Mouse (Mus musculus) kidney, embryonic 16.5 days (tissue): ENCODE measurements around the gene Btbd7. TPM values are rescaled to one million over a fixed set of nuclear protein-coding genes. Genes with fewer than 3 reads are reported as not detected.

Experiments used
- ATAC-seq: fragments of 200-750 bp; cut with Nextera tagmentation; 2 replicates; pipeline ENCODE4 v1.8.0; 2017; ENCODE audit warnings: moderate TSS enrichment; ENCODE audit not compliant: low FRiP score, low TSS enrichment
- H3K27ac ChIP-seq: fragments of 300-500 bp; sonication (generic); 2 replicates; pipeline ENCODE4 v1.5.1; 2014; ENCODE audit warnings: low read length
- H3K27me3 ChIP-seq: fragments of 300-500 bp; sonication (generic); 2 replicates; pipeline ENCODE4 v1.6.1; 2014; ENCODE audit warnings: low read length, control low read depth, mixed read lengths; ENCODE audit not compliant: insufficient read depth
- H3K36me3 ChIP-seq: fragments of 300-500 bp; sonication (generic); 2 replicates; pipeline ENCODE4 v1.6.1; 2014; ENCODE audit warnings: low read length, control low read depth, mixed read lengths; ENCODE audit not compliant: insufficient read depth
- H3K4me1 ChIP-seq: fragments of 300-500 bp; sonication (generic); 2 replicates; pipeline ENCODE4 v1.6.1; 2014; ENCODE audit warnings: low read length, control low read depth, mixed read lengths; ENCODE audit not compliant: insufficient read depth
- H3K4me2 ChIP-seq: fragments of 300-500 bp; sonication (generic); replicated peaks from 2 replicates; pipeline ENCODE4 v1.6.1; 2014; ENCODE audit warnings: low read depth, low read length
- H3K4me3 ChIP-seq: fragments of 300-500 bp; sonication (generic); 2 replicates; pipeline ENCODE4 v1.5.1; 2014; ENCODE audit warnings: mild to moderate bottlenecking, low read length
- H3K9ac ChIP-seq: fragments of 300-500 bp; sonication (generic); replicated peaks from 2 replicates; pipeline ENCODE4 v1.6.1; 2014; ENCODE audit warnings: low read length
- H3K9me3 ChIP-seq: fragments of 300-500 bp; sonication (generic); 2 replicates; pipeline ENCODE4 v1.6.1; 2016; ENCODE audit warnings: low read length, control low read depth
- WGBS: fragments of 180-500 bp; shearing (Covaris S2); extraction: QIAGEN DNeasy Blood & Tissue Kit; methylation state at CpG from one replicate; pipeline ENCODE4 v1.1.7; 2014; 5-methylcytosine and 5-hydroxymethylcytosine counted together
- polyA plus RNA-seq: library from polyadenylated mRNA; unstranded; fragments of >200 nt; fragmentation: Nextera tagmentation; extraction: Ambion mirVana; gene quantifications from 2 replicates; pipeline ENCODE4 v1.2.1, GENCODE M21; 2015

Gene Btbd7
- polyA plus RNA-seq, 1 experiment from 2014 or later = 14.5 TPM

DNA sequence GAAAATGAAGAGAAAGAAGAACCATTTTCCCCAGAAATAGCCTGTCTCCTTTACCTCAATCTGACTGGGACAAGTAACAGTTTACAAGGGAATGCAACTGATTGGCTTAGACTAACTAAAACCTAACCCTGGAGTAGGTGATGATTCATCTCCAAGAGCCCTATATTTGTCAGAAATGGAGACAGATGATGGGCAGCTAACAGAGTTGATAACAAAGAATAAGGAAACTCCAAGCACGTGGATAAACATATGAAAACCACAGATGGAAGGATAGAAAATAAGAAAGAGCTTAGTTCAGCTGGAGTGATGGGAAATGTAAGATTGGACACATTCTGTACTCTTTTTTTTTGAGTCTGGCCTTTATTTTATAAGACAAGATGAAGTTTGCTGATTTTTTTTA, 7.7 kb downstream of the Btbd7 start:
- H3K36me3 ChIP-seq = no peaks in the 10 kb centered on the region
- H3K27ac ChIP-seq = no peak overlapping the region
- H3K27me3 ChIP-seq = no peaks in the 10 kb centered on the region
- H3K4me3 ChIP-seq = no peak overlapping the region
- no peaks in the 10 kb centered on the region for H3K9me3 ChIP-seq
- H3K9ac ChIP-seq = no peak overlapping the region
- H3K4me2 ChIP-seq = no peak overlapping the region
- H3K4me1 ChIP-seq = peaks cover 1% of the 10 kb centered on the region; the same call in 1 of the 2 replicates
- ATAC-seq = no peak
- WGBS = 83% methylated on average over 1 of the region's 1 CpGs

DNA sequence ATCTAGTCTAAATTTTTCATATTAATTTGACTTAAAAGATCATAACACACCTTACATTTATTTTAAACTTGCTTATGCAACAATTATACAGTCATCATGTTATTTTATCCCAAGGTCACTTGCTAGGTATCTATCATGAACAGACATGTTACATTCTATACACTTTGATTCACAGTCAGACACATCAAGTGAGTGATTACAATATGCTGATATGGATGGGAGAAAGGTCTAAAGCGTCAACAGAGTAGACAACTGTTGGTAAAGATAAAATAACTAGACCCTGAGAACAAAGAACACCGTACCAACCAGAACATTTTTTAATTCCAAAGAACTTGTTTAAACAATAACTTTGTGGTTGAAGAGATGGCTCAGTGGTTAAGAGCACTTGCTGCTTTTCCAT, 8.5 kb downstream of the Btbd7 start:
- Histone ChIP-seq H3K4me2 (no peak overlapping the region), H3K9me3 (no peaks in the 10 kb centered on the region), H3K27me3 (no peaks in the 10 kb centered on the region), H3K4me1 (no peaks in the 10 kb centered on the region), H3K36me3 (no peaks in the 10 kb centered on the region), H3K27ac (no peak overlapping the region), H3K9ac (no peak overlapping the region), H3K4me3 (no peak overlapping the region)
- no peak for ATAC-seq
- 96% methylated on average over 2 of the region's 2 CpGs for WGBS

DNA sequence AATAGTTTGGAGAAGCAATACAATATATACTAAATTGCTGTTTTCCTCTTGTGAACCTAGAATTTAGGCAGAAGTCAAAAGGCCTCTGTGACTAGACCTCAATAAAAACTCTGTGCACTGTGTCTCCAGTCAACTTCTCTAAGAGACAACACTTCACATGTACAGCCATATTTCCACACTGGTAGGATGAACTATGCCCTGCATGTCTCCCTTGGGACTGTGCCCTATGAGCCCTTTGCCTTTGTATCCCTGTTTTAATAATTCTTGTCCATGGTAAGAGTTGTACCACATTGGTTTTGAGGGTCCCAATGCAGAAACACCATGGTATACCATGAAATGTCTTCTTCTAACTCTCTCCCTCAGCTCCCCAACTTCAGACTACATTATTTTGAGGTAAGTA, 17.5 kb downstream of the Btbd7 start:
- Histone ChIP-seq H3K27ac (no peak overlapping the region), H3K4me2 (no peak overlapping the region), H3K27me3 (no peaks in the 10 kb centered on the region), H3K4me1 (no peaks in the 10 kb centered on the region), H3K9me3 (no peaks in the 10 kb centered on the region), H3K9ac (no peak overlapping the region), H3K4me3 (no peak overlapping the region), H3K36me3 (no peaks in the 10 kb centered on the region)
- no peak for ATAC-seq

DNA sequence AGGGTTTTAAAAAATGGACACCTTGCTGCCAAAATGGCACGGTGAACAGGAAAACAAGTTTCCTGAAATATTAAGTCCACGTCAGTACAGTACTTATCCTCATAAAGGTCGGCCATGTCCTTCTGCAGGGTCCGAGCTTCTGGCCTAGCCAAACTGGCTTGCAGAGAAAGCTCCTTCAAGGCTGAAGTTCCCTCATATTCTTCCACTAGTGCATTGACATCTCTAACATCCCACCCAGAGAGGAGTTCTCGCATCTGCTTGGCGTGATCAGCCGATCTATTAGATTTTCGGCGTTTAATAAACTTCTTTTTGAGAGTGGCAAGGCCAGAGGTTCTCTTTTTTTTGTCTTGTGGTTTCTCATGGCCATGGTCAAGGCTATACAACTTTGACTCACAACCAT, 40.0 kb downstream of the Btbd7 start:
- WGBS = 95% methylated on average over 9 of the region's 9 CpGs
- no peak overlapping the region for H3K9ac ChIP-seq
- H3K9me3 ChIP-seq = no peaks in the 10 kb centered on the region
- peaks cover 9% of the 10 kb centered on the region for H3K36me3 ChIP-seq
- no peaks in the 10 kb centered on the region for H3K27me3 ChIP-seq
- no peak for ATAC-seq
- H3K27ac ChIP-seq = no peak overlapping the region
- no peak overlapping the region for H3K4me2 ChIP-seq
- no peaks in the 10 kb centered on the region for H3K4me1 ChIP-seq
- no peak overlapping the region for H3K4me3 ChIP-seq

DNA sequence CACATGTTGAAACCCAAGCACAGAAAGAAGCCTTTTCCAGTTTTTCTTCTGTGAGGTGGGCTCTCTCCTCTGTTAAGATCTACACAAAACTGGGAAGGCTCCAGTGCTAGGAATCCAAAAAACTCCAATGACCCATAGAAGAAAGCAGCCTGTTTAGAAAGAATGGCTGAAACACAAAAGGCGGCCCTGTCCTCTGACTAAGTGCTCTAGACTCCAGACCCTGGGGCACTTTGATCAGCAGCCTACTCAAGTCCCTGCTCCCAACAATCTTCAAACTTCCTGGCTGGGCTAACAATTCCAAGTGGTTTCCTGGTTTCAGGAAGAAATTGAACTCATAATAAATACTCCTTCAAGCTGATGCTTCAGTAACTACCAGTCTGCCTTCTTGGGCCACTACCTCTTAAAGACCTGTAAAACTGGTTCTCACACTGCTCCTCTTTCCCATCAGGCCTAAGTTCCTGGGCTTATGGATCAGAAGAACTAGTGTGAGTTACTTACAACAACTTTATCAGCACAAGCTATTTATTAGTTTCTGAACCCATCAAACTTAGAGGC, 45.4 kb downstream of the Btbd7 start:
- WGBS = 81% methylated on average over 1 of the region's 1 CpGs
- Histone ChIP-seq H3K9me3 (no peaks in the 10 kb centered on the region), H3K9ac (no peak overlapping the region), H3K27me3 (no peaks in the 10 kb centered on the region), H3K27ac (no peak overlapping the region), H3K4me2 (no peak overlapping the region), H3K4me1 (no peaks in the 10 kb centered on the region), H3K4me3 (no peak overlapping the region), H3K36me3 (peaks cover 3% of the 10 kb centered on the region; the same call in 1 of the 2 replicates)
- ATAC-seq = peak; percentile 19; the same call in 1 of the 2 replicates

DNA sequence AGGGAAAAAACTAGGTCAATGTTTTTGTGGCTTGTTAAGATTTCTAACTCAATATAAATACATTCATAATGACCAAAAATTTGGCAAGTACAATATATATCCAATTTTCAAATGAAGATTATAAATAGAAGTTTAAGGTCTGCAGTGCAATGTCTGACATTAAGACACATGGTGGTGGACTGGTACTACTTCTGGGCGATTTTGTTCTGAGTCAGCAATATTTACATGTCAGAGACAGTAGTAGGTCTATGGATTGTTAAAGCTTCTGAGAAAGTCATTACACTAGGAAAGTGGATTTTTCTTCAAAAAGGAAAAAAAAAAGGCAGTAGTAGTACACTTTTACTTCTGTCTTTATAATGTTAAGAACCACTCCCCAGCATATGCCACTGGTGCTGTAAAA, 46.4 kb downstream of the Btbd7 start:
- Histone ChIP-seq H3K9ac (no peak overlapping the region), H3K4me3 (no peak overlapping the region), H3K9me3 (no peaks in the 10 kb centered on the region), H3K4me1 (no peaks in the 10 kb centered on the region), H3K4me2 (no peak overlapping the region), H3K27ac (no peak overlapping the region), H3K27me3 (no peaks in the 10 kb centered on the region), H3K36me3 (no peaks in the 10 kb centered on the region; the same call in 1 of the 2 replicates)
- WGBS = 94% methylated on average over 1 of the region's 1 CpGs
- no peak for ATAC-seq

DNA sequence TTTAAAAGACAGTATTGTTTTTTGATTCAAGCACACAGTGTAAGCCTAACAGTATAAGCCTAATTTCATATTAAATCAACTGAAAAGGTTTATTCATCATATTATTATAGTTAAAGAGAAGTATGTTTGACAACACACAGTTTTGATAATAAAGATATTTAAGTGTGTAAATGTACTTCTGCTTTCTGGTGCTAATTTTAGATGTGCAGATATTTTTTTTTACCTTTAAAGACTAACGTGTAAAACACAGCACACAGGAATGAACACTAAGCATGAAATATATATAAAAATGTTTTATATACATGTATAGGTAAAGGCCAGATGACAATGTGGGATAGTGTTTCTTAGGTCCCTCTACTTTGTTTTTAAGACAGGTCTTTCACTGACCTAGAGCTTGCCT, 51.2 kb downstream of the Btbd7 start:
- H3K27me3 ChIP-seq = no peaks in the 10 kb centered on the region
- H3K9ac ChIP-seq = no peak overlapping the region
- no peaks in the 10 kb centered on the region for H3K9me3 ChIP-seq
- WGBS = 95% methylated on average over 1 of the region's 1 CpGs
- H3K27ac ChIP-seq = no peak overlapping the region
- no peak overlapping the region for H3K4me2 ChIP-seq
- H3K36me3 ChIP-seq = no peaks in the 10 kb centered on the region; the same call in 1 of the 2 replicates
- no peak for ATAC-seq
- H3K4me3 ChIP-seq = no peak overlapping the region
- no peaks in the 10 kb centered on the region for H3K4me1 ChIP-seq

DNA sequence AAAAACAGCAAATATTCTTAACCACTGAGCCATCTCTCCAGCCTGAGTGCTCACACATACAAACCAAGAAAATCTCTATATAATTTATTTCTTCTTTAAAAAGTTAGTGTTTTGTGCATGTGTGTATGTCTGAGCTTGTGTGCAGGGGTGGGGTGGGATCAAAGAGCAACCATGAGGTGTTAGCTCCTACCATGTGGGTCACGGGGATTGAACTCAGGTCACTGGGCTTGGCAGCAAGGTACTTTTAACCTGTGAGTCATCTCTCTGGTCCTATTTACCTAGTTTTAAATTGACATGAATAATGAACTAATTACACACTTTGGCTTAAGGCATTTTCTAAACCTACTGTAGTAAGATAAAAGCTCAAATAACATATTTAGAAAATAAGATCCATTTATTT, 51.9 kb downstream of the Btbd7 start:
- no peaks in the 10 kb centered on the region for H3K4me1 ChIP-seq
- no peaks in the 10 kb centered on the region for H3K9me3 ChIP-seq
- no peak overlapping the region for H3K27ac ChIP-seq
- no peaks in the 10 kb centered on the region; the same call in 1 of the 2 replicates for H3K36me3 ChIP-seq
- WGBS = 90% methylated on average over 1 of the region's 1 CpGs
- H3K4me2 ChIP-seq = no peak overlapping the region
- no peak overlapping the region for H3K9ac ChIP-seq
- no peak for ATAC-seq
- H3K27me3 ChIP-seq = no peaks in the 10 kb centered on the region
- H3K4me3 ChIP-seq = no peak overlapping the region

DNA sequence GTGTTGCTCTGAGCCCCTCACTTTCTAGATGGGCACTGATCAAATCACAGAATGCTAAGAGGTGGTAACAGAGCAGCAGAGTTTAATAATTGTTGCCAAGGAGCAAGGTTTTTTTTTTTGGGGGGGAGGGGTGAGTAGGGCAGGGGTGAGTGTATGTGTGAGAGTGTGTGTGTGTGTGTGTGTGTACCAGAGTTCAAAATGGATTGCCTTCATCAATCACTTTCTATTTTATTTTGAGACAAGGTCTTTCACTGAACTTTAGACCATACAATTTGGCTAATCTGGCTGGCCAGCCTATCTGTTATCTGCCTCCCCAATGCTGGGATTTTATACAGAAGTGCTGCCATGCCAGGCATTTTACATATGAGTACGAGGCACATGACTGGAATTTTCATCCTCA, 63.4 kb downstream of the Btbd7 start:
- ATAC-seq = no peak
- Histone ChIP-seq H3K27ac (no peak overlapping the region), H3K4me2 (no peak overlapping the region)

DNA sequence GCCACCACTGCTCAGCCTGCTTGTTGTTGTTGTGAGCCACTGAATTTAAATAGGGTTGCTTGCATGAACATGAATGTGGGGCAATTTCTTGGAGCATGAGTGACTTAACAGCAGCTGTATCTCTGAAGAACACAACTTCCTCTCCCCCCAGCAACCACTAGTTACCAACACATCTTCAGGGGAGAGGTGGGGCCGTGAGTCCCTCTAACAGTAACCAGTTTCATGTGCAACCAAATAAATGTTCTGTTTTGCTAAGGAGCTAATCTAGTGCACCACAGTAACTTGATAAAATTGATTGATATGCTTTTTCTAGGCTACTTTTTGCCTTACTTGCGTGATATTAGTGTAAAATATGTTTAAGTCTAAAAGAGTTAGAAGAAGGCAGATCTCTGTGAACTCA, 78.7 kb downstream of the Btbd7 start:
- WGBS = 88% methylated on average over 2 of the region's 2 CpGs
- ATAC-seq = no peak
- H3K27ac ChIP-seq = no peak overlapping the region
- no peak overlapping the region for H3K4me2 ChIP-seq
- no peak overlapping the region for H3K9ac ChIP-seq
- no peak overlapping the region for H3K4me3 ChIP-seq
- peaks cover 8% of the 10 kb centered on the region; the same call in 1 of the 2 replicates for H3K36me3 ChIP-seq
- no peaks in the 10 kb centered on the region for H3K9me3 ChIP-seq
- H3K27me3 ChIP-seq = no peaks in the 10 kb centered on the region
- H3K4me1 ChIP-seq = no peaks in the 10 kb centered on the region

More for the DNA sequence above, 63.4 kb downstream of the Btbd7 start:
- WGBS = 97% methylated on average over 1 of the region's 1 CpGs
- no peak overlapping the region for H3K9ac ChIP-seq
- H3K36me3 ChIP-seq = peaks cover 9% of the 10 kb centered on the region; the same call in 1 of the 2 replicates
- H3K4me3 ChIP-seq = no peak overlapping the region
- H3K9me3 ChIP-seq = no peaks in the 10 kb centered on the region
- H3K27me3 ChIP-seq = no peaks in the 10 kb centered on the region
- no peaks in the 10 kb centered on the region for H3K4me1 ChIP-seq
